Mouse (Mus musculus): ENCODE results near the gene Apoa1.

Gene Apoa1

DNA sequence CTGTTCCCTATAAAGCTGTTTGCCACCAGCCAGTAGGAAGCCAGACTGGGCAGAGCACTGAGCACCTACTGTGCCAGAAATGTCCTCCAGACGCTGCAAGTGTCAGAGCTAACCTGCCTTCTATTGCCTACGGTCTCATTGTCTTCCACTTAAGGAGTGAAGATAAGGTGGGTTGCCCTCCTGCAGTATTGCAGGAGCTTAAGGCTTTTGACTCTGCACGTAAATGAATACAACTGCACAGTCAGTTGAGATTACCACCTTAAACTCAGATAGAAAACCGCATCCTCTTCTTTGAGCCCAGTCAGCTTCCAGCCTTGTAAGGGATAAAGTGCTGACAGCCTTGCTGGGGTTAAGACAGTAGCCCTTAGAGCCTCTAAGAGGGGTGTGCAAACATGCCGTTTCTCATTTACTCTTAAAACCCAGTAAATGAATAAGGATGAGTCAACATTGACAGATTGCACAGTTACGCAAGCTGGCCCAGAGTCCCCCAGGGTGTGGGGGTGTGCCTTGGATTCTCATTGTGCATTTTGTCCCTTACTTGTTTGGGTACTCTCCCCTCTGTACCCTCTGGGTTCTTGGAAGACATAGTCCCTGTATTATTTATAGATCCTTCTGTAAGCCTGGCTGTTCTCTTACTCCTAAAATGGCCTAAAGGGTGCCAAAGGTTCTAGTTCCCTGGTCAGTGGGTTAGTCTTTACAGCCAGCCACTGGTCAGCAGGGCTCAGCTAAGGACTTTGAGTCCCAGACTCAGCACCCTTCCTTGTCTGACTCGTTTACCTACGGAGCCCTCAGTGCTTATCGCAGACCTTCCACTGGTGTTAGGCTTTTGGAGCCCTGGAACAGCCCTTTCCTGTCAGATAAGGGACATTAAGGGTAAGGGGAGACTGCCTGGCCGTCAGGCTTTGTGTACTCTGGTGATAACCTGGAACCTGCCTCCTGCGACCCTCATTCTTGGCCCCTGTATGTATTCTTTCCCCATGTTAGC is 12.8 kb upstream of the Apoa1 start:
- DNase-seq (ENCODE audit: low spot score in 2 of 2): no peak

DNA sequence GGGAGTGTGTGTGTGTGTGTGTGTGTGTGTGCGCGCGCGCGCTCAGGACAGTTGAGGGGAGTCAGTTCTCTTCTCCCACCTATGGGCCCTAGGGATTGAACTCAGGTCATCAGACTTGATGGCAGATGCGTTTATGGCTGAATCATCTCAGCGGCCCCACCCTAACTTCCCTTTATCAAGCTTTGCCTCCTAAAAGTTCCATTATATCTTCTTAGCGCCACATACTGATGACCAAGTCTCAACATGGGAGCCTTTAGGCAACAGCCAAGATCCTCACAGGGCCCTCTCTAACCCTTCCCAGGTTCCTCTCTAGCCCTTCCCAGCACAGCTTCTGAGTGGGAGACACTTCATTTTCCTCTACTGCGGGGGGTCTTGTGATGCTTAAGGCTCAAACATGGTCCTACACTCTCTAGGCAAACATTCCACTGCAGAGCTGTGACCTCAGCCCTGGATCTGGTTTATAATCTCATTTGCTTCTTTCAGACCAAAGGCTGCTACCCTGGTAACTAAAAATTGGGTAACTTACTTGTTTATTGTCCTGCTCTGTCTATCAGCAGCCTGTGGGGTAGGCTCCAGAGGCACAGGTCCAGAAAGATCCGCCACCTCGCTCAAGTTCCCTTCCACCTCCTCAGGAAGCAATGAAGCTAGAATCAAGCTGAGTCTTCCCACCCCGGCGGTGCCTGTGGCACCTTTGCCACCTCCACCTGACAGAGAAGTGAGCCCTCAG is 11.5 kb upstream of the Apoa1 start:
- DNase-seq (ENCODE audit: low spot score in 2 of 2): no peak

DNA sequence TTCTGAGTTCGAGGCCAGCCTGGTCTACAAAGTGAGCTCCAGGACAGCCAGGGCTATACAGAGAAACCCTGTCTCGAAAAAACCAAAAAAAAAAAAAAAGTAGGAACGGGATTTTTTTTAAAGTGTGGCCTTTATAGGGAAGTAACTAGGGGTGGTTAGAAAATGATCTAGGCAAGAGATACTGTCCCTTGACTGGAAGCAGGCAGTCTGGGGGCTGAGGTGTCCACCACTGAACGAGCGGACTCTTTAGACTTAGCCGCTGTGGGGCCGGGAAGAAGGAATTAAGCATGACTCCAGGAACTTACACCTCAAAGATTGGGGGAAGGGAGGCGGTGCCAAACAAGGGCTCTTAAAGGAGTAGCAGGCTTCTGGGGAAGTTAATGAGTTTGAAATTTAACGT is 10.2 kb upstream of the Apoa1 start:
- DNase-seq (ENCODE audit: low spot score in 2 of 2): no peak

DNA sequence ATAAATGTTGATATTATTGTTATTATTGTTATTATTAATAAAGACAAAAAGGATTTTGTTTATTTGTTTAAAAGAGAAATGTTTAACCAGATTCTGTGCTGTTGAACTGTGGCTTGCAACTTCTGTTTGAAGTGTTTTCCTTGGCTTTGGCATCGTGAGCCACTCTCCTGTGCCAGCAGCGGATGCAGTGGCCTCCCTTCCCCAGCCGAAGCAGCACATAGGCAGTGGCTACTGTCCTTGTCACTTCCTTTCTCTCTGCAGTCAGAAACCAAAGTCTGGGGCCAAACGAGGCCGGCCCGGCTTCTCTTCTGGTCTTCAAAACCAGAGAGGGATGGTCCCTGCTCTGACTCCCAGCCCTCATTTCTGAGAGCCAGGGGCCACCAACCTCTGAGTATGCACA is 5.3 kb upstream of the Apoa1 start:
- no peak for DNase-seq (ENCODE audit: low spot score in 2 of 2)

DNA sequence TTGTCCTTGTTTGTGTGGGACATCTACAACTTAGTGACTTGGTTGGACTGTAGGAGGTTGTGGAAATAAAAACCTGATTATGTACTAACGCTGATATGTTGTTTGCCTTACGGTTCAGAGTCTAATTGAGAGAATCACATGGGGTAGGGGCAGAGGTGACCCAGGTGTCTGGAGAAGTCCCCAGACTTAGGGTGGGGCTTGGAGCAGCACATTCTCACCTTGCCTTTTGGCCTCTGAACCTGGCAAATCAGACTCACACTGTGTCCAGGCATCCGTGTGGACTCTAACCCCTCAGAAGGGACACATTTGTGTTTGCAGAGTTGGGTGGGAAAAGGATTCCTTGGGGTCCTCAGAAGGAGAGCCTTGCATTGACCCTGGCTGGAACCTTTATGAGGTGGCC is 4.3 kb upstream of the Apoa1 start:
- no peak for DNase-seq (ENCODE audit: low spot score in 2 of 2)

DNA sequence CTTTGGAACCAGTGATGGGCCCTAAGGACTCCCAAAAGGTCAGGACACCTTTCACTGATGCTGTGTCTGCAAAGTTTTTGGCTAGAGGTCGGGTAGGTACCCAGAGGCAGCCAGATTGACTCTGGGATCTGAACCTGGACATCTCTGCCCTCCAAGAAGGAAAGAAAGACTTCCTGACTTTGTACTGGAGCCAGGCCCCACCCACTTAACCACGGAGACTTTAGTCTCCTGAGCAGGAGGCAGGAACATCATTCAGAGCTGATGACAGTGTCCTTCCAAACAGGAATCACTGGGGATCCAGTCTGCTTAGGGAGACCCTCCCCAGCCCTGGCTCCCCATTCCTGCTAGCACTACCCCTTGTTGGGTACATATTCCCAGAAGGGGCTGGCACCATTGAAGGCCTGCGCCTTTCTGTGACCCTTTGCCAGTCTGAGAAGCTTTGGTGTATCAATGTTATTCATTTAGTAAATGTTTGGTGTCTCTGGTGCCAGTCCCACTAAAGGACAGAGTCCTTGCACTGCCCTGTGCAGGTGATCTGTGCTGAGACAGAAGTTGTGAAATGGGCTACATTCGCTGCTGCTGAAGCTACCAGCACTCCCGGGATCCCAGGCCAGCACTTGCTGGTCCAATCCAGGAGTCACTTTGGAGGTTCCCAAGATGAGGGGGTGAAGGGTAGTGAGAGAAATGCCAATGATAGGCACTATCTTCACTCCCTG is 3.3 kb upstream of the Apoa1 start:
- DNase-seq (ENCODE audit: low spot score in 2 of 2): no peak

DNA sequence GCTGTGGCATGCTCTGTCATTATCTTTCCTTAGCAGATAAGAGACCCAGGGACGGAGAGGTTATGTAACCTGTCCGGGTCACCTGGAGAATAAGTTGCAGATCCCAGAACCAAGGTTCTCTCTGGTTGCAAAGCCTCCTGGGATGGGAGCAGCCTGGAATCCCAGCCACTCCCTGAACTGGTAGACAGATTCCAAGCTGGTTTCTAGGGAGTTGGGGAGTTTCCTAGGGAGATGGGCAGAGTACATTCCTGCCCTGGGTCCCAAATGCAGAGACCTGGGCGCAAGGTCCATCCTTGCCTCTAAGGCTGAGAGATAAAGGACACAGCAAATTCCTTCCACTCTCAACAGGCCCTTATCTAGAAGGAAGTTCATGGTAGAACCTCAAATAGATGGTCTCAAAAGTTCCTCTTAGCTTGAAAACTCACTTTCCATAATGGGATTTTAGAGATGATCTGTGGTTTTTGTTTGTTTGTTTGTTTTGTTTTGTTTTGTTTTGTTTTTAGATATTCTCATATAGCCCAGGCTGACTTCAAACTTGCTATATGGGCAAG is 1.2 kb upstream of the Apoa1 start:
- DNase-seq (ENCODE audit: low spot score in 2 of 2): no peak

DNA sequence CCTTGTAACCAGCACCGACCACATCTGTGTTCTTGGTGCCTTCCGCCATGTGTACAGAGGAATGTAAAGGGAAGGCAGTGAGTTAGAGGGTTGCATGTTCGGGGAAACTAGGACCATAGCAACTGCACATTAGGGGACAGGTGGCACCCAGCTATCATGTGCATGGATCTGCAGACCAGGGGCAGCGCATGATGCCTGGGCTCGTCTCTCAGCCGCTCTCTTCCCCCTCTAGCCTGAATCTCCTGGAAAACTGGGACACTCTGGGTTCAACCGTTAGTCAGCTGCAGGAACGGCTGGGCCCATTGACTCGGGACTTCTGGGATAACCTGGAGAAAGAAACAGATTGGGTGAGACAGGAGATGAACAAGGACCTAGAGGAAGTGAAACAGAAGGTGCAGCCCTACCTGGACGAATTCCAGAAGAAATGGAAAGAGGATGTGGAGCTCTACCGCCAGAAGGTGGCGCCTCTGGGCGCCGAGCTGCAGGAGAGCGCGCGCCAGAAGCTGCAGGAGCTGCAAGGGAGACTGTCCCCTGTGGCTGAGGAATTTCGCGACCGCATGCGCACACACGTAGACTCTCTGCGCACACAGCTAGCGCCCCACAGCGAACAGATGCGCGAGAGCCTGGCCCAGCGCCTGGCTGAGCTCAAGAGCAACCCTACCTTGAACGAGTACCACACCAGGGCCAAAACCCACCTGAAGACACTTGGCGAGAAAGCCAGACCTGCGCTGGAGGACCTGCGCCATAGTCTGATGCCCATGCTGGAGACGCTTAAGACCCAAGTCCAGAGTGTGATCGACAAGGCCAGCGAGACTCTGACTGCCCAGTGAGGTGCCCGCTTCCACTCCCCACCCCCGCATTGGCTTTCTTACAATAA is 1.4 kb downstream of the Apoa1 start:
- peak; percentile 81 to 93 for DNase-seq (ENCODE audit: low spot score in 2 of 2)

DNA sequence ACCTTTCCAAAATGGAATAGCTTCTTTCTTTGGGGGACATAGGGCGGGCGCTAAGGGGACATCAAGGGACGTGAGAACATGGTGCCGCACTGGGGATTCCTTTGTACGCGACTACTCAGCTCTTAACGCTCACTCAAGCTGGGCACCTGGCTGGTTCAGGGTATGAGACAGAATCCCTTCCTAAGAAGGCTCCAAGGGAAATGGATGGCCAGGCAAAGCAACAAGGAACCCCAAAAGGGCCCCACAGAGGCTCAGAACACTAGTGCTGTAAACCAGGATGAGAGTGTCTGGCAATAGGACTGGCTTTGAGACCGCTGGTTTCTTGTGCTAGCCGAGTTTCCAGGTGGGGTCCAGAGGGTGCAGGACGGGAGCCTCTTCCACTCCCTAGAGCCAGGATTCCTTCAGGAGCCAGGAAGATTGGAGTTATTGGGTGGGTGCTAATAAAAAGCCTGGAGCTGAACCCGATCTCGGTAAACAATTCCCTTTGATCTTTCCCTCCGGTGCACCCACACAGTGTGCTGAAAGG is 2.1 kb downstream of the Apoa1 start:
- no peak for DNase-seq (ENCODE audit: low spot score in 2 of 2)

DNA sequence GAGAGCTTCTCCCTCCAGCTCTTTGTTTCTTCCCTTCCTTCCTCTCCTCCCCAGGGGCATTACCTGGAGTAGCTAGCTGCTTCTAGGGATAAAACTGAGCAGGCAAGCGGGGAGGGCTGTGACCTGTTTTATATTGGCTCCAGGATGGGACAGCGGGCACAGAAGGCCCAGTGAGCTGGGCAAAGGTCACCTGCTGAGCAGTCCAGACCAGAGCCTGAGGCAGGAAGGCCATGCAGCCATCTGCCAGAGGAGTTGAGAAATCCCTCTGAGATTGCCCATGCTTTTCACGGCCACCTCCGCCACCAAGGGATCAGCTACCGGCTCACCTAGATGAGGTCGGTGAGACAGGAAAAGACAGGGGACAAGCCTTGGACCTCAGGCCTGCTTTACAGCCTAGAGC is 6.8 kb downstream of the Apoa1 start:
- no peak for DNase-seq (ENCODE audit: low spot score in 2 of 2)

DNA sequence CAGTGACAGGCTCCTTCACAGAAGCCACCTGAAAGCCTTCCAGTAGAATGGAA is 7.0 kb downstream of the Apoa1 start, which contains the start of gene Apoc3:
TSS of gene Apoc3 (minus strand) at position 41 of the 53 bp plus-strand sequence.
- no peak for DNase-seq (ENCODE audit: low spot score in 2 of 2)

DNA sequence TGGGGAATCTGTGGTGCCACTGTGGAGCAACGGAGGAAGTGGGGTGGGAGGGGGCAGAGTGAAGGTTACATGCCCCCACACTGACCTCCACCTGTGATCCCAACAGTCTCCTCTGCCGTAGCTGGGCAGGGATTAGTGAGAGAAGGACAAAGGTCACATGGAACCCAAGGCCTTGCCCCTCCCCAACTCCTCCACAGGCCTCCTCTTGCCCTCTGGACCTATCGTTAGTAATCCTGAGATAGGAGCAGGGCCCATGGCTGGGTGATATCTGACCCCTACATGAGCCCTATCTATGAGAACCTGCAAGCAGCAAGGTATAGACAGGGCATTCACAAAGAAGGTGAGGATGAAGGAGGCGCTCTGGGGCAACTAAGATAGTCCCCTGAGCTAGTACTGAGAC is 7.3 kb downstream of the Apoa1 start:
- DNase-seq (ENCODE audit: low spot score in 2 of 2): no peak

DNA sequence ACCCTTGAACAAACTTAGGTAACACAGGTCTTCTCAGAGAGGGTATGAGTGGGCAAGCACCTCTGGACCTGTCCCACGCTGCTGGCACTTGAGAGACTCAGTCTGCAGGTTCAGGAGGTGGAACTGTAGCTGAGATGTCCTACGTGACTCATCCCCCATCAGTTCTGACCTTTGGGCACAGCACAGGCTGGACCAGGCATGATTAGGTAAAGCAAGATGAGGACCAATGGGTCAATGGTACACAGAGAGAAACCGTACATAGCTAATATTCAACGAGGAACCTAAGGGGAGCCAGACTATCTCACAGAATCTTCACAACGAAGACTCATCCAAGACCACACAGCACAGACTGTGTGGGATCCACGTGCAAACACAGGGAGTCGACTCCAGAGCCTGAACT is 10.5 kb downstream of the Apoa1 start:
- DNase-seq (ENCODE audit: low spot score in 2 of 2): no peak

DNA sequence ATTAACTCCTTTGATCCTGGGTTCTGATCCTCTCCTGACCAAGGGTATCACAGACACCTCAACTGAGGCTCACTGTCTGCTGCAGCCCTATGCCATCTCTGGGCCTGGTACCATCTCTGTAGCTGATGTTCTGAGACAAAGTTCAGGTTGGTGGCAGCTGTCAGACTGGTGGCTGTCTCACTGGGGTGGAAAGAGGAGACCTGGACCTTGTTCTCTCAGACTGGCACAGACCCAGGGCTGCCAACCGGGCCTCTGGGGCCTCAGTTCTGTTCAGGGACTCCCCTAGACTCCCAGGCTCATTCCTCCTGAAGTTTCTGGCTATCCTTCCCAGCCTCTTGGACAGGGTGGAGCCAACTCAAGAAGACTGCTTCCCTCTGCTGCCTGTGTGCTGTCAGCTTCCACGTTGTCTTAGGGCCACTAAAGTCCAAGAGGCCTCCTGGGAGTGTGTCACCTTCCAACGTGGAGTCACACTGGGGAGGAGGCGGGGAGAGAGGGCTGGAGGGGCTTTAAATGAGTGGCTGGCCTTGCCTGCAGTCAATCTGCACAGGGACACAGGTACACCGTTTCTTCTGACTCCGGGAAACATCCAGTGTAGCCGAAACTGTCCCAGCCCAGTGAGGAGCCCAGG is 12.3 kb downstream of the Apoa1 start, which contains the start of gene Apoa4:
TSS of gene Apoa4 (plus strand) at position 171 of the 628 bp plus-strand sequence.
- no peak for DNase-seq (ENCODE audit: low spot score in 2 of 2)

DNA sequence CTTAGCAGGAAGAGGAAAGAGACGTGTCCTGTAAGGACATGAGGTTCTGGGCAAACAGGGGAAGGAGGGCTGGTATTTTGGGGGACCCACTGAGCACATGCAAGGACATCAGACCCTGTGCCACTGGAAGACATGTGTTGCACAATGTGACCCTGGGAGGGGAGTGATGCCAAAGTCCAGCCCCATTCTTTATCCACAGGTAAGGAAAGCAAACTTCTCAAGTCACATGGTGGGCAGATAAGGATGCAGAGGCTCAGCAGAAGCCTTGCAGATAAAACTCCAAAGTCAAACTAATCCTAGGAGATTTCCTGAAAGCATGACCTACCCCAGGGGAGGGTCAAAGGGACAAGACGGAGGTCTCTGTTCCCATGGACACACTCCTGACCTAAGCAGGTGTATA is 13.4 kb downstream of the Apoa1 start:
- no peak for DNase-seq (ENCODE audit: low spot score in 2 of 2)

DNA sequence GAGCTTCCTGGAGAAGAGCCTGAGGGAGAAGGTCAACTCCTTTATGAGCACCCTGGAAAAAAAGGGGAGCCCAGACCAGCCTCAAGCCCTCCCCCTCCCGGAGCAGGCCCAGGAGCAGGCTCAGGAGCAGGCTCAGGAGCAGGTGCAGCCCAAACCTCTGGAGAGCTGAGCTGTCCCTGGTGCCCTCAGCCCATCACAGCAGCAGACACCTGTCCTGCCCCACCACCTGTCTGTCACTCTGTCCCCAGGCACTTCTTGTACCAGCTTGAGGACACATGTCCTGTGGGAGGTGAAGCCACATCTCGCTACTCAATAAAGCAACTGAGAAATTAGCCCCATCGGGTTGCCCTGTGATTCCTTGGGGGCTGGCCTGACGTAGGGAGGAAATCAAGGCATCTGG is 14.7 kb downstream of the Apoa1 start:
- no peak for DNase-seq (ENCODE audit: low spot score in 2 of 2)

DNA sequence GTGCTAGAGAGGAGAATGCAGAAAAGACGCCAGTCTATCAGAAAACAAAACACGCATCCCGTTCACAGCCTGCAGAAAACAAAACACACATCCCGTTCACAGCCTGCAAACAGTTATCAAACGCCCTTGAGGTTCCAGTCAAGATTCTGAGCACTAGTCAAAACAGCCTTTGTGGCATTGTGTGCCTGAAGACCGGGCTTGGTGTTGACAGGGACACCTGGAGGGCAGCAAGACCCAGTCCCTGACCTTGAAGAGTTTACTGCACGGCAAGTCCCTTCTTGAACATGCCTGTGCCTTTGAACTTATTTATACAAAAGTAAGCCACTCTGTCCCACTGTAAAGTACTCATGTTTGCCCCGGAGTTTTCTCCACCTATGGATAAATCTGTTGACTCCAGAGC is 15.2 kb downstream of the Apoa1 start:
- DNase-seq (ENCODE audit: low spot score in 2 of 2): no peak

DNA sequence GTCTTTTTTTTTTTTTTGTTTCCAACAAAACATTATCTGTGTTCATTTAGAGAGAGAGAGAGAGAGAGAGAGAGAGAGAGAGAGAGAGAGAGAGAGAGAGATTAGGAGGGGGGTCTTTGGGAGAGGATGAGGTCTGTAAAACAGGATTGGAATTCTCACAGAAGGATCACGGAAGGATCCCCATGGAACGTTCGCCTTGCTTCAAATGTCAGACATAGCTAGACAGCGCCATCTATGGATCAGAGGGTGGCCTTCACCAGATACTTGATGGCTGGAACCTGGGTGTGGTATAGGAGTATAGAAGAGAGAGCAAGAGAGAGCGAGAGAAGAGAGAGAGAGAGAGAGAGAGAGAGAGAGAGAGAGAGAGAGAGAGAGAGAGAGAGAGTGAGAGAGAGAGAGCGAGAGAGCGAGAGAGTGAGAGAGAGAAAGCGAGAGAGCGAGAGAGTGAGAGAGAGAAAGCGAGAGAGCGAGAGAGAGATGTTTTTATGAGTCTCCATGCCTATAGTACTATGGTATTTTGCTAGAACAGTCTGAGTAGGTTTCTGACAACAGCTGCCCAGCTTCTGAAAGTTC is 18.5 kb downstream of the Apoa1 start:
- peak in 1 of 2 experiments; percentile 76 for DNase-seq (ENCODE audit: low spot score in 2 of 2)

DNA sequence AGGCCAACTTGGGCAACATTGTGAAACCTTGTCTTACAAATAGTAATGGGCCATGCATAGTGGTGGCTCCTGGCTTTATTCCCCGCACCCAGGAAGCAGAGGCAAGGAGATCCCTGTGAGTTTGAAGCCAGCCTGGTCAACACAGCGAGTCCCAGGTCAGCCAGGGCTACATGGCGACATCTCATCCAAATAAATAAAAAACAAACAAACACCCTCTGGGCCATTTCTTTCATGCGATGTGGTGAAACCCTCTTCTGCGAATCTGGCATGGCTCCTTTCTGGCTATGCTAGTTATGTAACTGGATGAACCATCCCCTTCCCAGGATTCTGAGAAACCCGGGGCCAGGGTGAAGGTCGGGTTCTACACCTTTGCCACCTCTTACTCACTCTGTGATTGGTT is 27.8 kb downstream of the Apoa1 start:
- DNase-seq (ENCODE audit: low spot score in 2 of 2): no peak

DNA sequence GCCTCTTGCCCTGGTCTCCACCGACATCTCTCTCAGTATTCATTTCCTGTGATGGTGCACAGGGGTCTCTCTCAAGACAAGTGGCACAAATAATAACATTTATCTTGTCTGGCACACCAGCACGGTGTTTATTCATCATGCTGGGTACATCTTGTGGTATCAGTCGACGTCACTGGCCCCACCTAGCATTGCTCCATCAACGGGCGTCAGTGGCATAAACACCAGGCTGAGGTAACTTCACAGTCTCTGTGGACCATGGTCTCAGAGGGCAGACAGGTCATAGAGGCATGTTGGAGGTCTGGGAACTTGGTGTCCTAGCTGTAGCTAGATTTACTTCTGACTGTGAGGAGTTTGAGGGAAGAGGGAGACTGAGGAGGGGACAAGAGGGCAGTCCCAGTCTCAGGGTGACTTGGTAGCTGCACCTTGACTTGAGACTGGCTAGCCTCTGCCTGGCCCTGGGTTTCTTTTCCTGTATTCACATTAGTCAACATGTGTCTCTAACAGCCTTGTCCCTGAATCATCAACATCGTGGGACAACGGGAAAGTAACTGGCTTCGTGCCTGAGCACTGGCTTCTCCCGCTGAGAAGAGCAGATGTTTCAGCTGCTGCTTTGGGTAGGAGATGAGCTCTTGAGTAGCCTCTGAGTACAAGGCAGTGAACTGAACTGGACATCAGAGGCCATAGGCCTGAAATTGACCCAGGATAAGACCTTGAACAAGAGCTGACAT is 28.4 kb downstream of the Apoa1 start:
- DNase-seq (ENCODE audit: low spot score in 2 of 2): no peak
